Mouse (Mus musculus) liver, postnatal 0 days (tissue): ENCODE measurements at regions not wholly inside any gene's neighbourhood (a gene's known extent, or its start where the extent isn't known, plus 50 kb on each side); places are given as distances from the start of the nearest gene placed in this dataset.

ENCODE experiments used
- CTCF ChIP-seq: sonication (generic); IDR thresholded peaks from 2 replicates; pipeline ENCODE4 v1.5.1; 2016; ENCODE audit warnings: antibody characterized with exemption, low read depth
- EP300 ChIP-seq: IDR thresholded peaks from 2 replicates; pipeline ENCODE4 v1.6.1; 2016; ENCODE audit warnings: antibody characterized with exemption, low read depth, mild to moderate bottlenecking

DNA sequence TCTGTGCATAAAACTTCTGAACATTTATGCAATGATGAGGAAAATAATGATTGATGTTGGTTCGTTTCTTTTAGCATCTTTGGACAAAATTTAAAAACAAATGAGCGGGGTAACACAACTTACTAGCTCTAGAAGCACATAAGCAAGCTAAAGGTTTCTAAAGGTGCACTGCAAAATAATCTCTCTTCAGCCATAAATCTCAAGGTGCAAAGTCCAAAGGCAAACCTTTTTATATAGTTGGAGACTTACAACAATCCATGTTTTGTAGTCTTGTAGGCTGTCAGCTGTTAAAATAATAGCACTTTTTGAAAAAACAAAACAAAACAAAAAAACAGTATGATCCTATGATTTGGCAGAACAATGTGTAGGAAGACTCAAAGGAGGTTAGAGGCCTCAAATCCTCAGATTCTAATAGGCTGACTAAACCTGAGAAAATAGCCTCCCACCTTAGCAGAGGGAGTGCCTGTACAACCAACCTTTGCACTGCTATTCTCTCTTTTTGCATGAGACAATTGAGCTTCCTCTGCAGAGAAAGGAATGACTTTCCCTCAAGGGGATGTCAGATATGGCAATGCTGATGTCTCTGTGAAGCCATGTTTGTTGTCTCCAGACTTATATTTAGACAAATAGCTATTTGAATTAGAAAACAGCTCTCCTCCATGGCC is 452.9 kb downstream of the Cdh9 start:
- TF ChIP-seq CTCF, result no peak
- TF ChIP-seq EP300, result no peak
